Mouse (Mus musculus): ENCODE measurements around the gene Tfip11. TPM values are rescaled to one million over a fixed set of nuclear protein-coding genes. Genes with fewer than 3 reads are reported as not detected.

Tfip11 gene
- polyA plus RNA-seq, 1 experiment, result 44.9 TPM

- peaks cover 22% of the 10 kb centered on the region for H3K79me2 ChIP-seq (ENCODE audit: control insufficient read depth, insufficient read depth)
- no peaks in the 10 kb centered on the region for H3K27me3 ChIP-seq (ENCODE audit: control insufficient read depth, insufficient read depth, insufficient read length)
- H3ac ChIP-seq (ENCODE audit: control insufficient read depth, insufficient read length, low read depth), result no peak overlapping the region
- H3K36me3 ChIP-seq (ENCODE audit: control insufficient read depth, insufficient read depth), result peaks cover 12% of the 10 kb centered on the region
- TF ChIP-seq USF1 (IDR thresholded peaks at IDR 0.05; ENCODE audit: low read depth), result no peak
- no peak for TF ChIP-seq MAX (IDR thresholded peaks at IDR 0.05)
- TF ChIP-seq FOSL1 (IDR thresholded peaks at IDR 0.05; ENCODE audit: insufficient read depth, low read length, poor library complexity, severe bottlenecking), result no peak
- TF ChIP-seq MYOG (IDR thresholded peaks at IDR 0.05; ENCODE audit: control insufficient read depth, extremely low read depth, insufficient read length), result no peak
- TF ChIP-seq CTCF (IDR thresholded peaks at IDR 0.05; ENCODE audit: control insufficient read depth, insufficient read depth, insufficient read length), result no peak
- no peak for TF ChIP-seq MYOD1 (IDR thresholded peaks at IDR 0.05; ENCODE audit: control insufficient read depth, insufficient read length, low read depth)
- TF ChIP-seq CEBPB (IDR thresholded peaks at IDR 0.05; ENCODE audit: low read depth), result no peak
- H3K79me3 ChIP-seq (ENCODE audit: low read depth), result peaks cover 7% of the 10 kb centered on the region
- no peak overlapping the region for H3K4me3 ChIP-seq (ENCODE audit: insufficient read depth, poor library complexity, severe bottlenecking)
Observed at GRCm38 (mm10) chr5:112346211-112346965, 20.2 kb downstream of the Tfip11 start.

DNA sequence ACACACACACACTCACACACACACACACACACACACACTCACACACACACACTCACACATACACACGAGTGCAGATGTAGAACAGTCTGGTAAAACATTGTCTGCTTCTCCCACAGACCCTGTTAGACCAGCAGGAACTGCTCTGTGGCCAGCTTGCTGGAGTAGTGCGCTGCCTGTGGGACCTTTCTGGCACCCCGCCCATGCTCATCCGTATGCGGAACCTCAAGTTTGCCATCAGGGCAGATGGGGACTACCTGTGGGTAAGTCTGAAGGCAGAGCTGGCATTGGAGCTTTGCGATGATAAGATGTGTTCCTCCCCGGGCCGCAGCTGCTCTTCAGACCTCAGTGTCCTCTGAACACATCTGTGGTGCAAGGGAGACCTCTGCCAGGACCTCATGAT is 23.0 kb downstream of the Tfip11 start:
- Histone ChIP-seq H3K27me3 (ENCODE audit: control insufficient read depth, insufficient read depth, insufficient read length) (no peaks in the 10 kb centered on the region), H3K79me3 (ENCODE audit: low read depth) (no peaks in the 10 kb centered on the region), H3K36me3 (ENCODE audit: control insufficient read depth, insufficient read depth) (peaks cover 12% of the 10 kb centered on the region), H3K79me2 (ENCODE audit: control insufficient read depth, insufficient read depth) (peaks cover 1% of the 10 kb centered on the region), H3K4me3 (ENCODE audit: insufficient read depth, poor library complexity, severe bottlenecking) (no peak overlapping the region), H3ac (ENCODE audit: control insufficient read depth, insufficient read length, low read depth) (no peak overlapping the region)
- TF ChIP-seq USF1 (IDR thresholded peaks at IDR 0.05; ENCODE audit: low read depth), result no peak

DNA sequence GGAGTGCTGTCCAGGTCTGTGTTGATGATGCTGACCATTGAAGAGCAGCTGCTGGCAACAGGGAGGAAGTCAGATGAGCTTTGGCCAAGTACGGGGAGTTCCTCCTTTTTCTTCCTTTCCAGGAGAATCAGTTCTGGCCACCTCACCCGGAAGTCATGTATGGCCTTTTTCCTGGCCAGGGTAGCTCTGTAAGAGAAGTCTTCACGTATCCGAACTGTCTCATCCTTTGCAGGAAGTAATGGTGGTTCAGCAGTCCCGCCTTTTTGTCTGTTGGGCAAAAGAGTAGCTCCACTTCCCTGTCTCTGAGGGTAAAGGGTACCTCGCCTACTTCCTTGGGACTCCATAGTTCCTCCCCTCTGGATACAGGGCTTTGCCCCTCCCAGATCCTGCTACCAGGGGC is 29.3 kb downstream of the Tfip11 start:
- no peak overlapping the region for H3ac ChIP-seq (ENCODE audit: control insufficient read depth, insufficient read length, low read depth)
- H3K36me3 ChIP-seq (ENCODE audit: control insufficient read depth, insufficient read depth), result peaks cover 2% of the 10 kb centered on the region
- no peaks in the 10 kb centered on the region for H3K79me2 ChIP-seq (ENCODE audit: control insufficient read depth, insufficient read depth)
- H3K79me3 ChIP-seq (ENCODE audit: low read depth), result no peaks in the 10 kb centered on the region
- no peak overlapping the region for H3K4me3 ChIP-seq (ENCODE audit: insufficient read depth, poor library complexity, severe bottlenecking)
- no peaks in the 10 kb centered on the region for H3K27me3 ChIP-seq (ENCODE audit: control insufficient read depth, insufficient read depth, insufficient read length)
- TF ChIP-seq MAX (IDR thresholded peaks at IDR 0.05), result no peak

DNA sequence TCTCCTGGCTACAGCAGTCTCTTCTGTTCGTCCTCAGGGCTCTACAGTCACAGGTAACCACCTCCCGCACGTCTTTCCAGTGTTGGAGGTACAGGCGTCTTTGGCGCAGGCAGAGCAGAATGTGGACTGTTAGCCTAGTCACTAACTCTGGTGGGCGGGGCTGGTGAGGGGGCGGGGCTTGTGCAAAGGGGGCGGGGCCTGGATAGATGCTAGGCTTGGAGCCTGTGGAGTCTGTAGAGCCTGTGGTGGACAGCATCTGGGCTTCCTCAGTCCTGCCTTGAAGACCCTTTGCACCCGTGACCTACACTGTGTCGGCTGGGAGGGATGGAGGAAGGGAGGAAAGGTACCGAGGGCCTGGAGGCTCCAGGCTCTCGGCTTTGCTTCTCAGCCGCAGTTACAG is 29.8 kb downstream of the Tfip11 start, which contains the start of gene Gm6583:
Gm6583 (minus strand) TSS at position 124 of the 400 bp plus-strand sequence.
- no peaks in the 10 kb centered on the region for H3K79me3 ChIP-seq (ENCODE audit: low read depth)
- no peak within 1 kb of the TSS for H3K4me3 ChIP-seq (ENCODE audit: insufficient read depth, poor library complexity, severe bottlenecking)
- H3K79me2 ChIP-seq (ENCODE audit: control insufficient read depth, insufficient read depth), result no peaks in the 10 kb centered on the region
- H3ac ChIP-seq (ENCODE audit: control insufficient read depth, insufficient read length, low read depth), result no peak within 1 kb of the TSS
- H3K27me3 ChIP-seq (ENCODE audit: control insufficient read depth, insufficient read depth, insufficient read length), result no peaks in the 10 kb centered on the region
- no peaks in the 10 kb centered on the region for H3K36me3 ChIP-seq (ENCODE audit: control insufficient read depth, insufficient read depth)
- no peak for TF ChIP-seq MAX (IDR thresholded peaks at IDR 0.05)
- no peak for TF ChIP-seq USF1 (IDR thresholded peaks at IDR 0.05; ENCODE audit: low read depth)
- TF ChIP-seq MYOD1 (IDR thresholded peaks at IDR 0.05; ENCODE audit: control insufficient read depth, insufficient read length, low read depth), result no peak
- no peak for TF ChIP-seq CTCF (IDR thresholded peaks at IDR 0.05; ENCODE audit: control insufficient read depth, insufficient read depth, insufficient read length)
- no peak for TF ChIP-seq FOSL1 (IDR thresholded peaks at IDR 0.05; ENCODE audit: insufficient read depth, low read length, poor library complexity, severe bottlenecking)
- TF ChIP-seq MYOG (IDR thresholded peaks at IDR 0.05; ENCODE audit: control insufficient read depth, extremely low read depth, insufficient read length), result no peak
- no peak for TF ChIP-seq CEBPB (IDR thresholded peaks at IDR 0.05; ENCODE audit: low read depth)

DNA sequence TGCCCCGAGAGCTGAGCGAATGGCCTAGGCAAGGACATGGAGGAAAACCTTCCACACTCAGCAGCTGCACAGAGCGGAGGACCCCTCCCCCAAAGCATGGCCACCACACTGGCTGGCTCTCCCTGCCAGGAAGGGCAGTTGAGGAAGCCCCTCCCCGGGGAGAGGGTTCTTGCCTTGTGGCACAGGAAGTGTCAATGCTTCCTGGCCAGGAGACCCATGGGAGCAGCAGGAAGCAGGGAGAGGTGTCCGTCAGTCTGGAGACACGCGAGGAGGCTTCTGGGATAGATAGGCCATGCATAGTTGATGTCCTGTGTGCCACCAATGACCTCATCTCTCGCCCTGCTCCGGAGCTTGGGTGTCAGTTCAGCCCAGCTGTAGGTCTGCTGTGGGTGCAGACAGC is 30.2 kb downstream of the Tfip11 start:
- Histone ChIP-seq H3ac (ENCODE audit: control insufficient read depth, insufficient read length, low read depth) (no peak overlapping the region), H3K27me3 (ENCODE audit: control insufficient read depth, insufficient read depth, insufficient read length) (no peaks in the 10 kb centered on the region), H3K79me3 (ENCODE audit: low read depth) (no peaks in the 10 kb centered on the region), H3K36me3 (ENCODE audit: control insufficient read depth, insufficient read depth) (no peaks in the 10 kb centered on the region), H3K79me2 (ENCODE audit: control insufficient read depth, insufficient read depth) (no peaks in the 10 kb centered on the region), H3K4me3 (ENCODE audit: insufficient read depth, poor library complexity, severe bottlenecking) (no peak overlapping the region)
- TF ChIP-seq MAX (IDR thresholded peaks at IDR 0.05) (no peak), CTCF (IDR thresholded peaks at IDR 0.05; ENCODE audit: control insufficient read depth, insufficient read depth, insufficient read length) (no peak), FOSL1 (IDR thresholded peaks at IDR 0.05; ENCODE audit: insufficient read depth, low read length, poor library complexity, severe bottlenecking) (no peak), USF1 (IDR thresholded peaks at IDR 0.05; ENCODE audit: low read depth) (no peak), CEBPB (IDR thresholded peaks at IDR 0.05; ENCODE audit: low read depth) (no peak), MYOG (IDR thresholded peaks at IDR 0.05; ENCODE audit: control insufficient read depth, extremely low read depth, insufficient read length) (no peak), MYOD1 (IDR thresholded peaks at IDR 0.05; ENCODE audit: control insufficient read depth, insufficient read length, low read depth) (no peak)

GRCm38 (mm10) chr5:112359520-112359919 is 33.4 kb downstream of the Tfip11 start:
- TF ChIP-seq FOSL1 (IDR thresholded peaks at IDR 0.05; ENCODE audit: insufficient read depth, low read length, poor library complexity, severe bottlenecking) (no peak), MAX (IDR thresholded peaks at IDR 0.05) (no peak), CTCF (IDR thresholded peaks at IDR 0.05; ENCODE audit: control insufficient read depth, insufficient read depth, insufficient read length) (no peak), CEBPB (IDR thresholded peaks at IDR 0.05; ENCODE audit: low read depth) (no peak), MYOD1 (IDR thresholded peaks at IDR 0.05; ENCODE audit: control insufficient read depth, insufficient read length, low read depth) (no peak), MYOG (IDR thresholded peaks at IDR 0.05; ENCODE audit: control insufficient read depth, extremely low read depth, insufficient read length) (no peak), USF1 (IDR thresholded peaks at IDR 0.05; ENCODE audit: low read depth) (no peak)
- no peaks in the 10 kb centered on the region for H3K36me3 ChIP-seq (ENCODE audit: control insufficient read depth, insufficient read depth)

More at GRCm38 (mm10) chr5:112359520-112359919, 33.4 kb downstream of the Tfip11 start:
- no peaks in the 10 kb centered on the region for H3K27me3 ChIP-seq (ENCODE audit: control insufficient read depth, insufficient read depth, insufficient read length)
- H3K4me3 ChIP-seq (ENCODE audit: insufficient read depth, poor library complexity, severe bottlenecking), result no peak overlapping the region
- no peak overlapping the region for H3ac ChIP-seq (ENCODE audit: control insufficient read depth, insufficient read length, low read depth)
- H3K79me3 ChIP-seq (ENCODE audit: low read depth), result no peaks in the 10 kb centered on the region
- no peaks in the 10 kb centered on the region for H3K79me2 ChIP-seq (ENCODE audit: control insufficient read depth, insufficient read depth)
